Mouse (Mus musculus) adrenal gland, postnatal 36 days (tissue): Measurements from ENCODE around the gene Uap1. TPM values are rescaled to one million over a fixed set of nuclear protein-coding genes. Genes with fewer than 3 reads are reported as not detected.
A peak's percentile ranks its signal among the peaks of the same experiment; 100 is the strongest.

Source experiments
- DNase-seq, 2 experiments: peaks; one replicate each; pipeline ENCODE4 v3.0.0; 2021; ENCODE audit warnings: mixed read lengths in 1 of 2
- long read RNA-seq, 2 experiments: library from polyadenylated mRNA; stranded (forward); transcript quantifications; one replicate each; pipeline ENCODE4 v2.0.0; 2021; ENCODE audit warnings: borderline sequencing depth in 2 of 2
- total RNA-seq, 2 experiments: library from RNA; stranded (reverse); gene quantifications; 2 replicates each; pipeline ENCODE4 v1.2.3; 2021

Gene Uap1
- total RNA-seq, result 10 to 100 TPM; 57.5 to 65.4 TPM
- long read RNA-seq, experiment 1, transcript Uap1-202 (10 exons, 2,311 nt), result major isoform, 44 of 97 reads
- long read RNA-seq, experiment 1, transcript Uap1-201 (11 exons, 2,283 nt), result minor isoform, 8 of 97 reads
- long read RNA-seq, experiment 1, transcript Uap1-203 (11 exons, 2,287 nt), result minor isoform, 33 of 97 reads
- long read RNA-seq, experiment 1, partial matches to known transcripts, result 6 of 97 reads
- long read RNA-seq, experiment 1, other reads (novel, unspliced or antisense), result 6 of 97 reads
- long read RNA-seq, experiment 2, transcript Uap1-202 (10 exons, 2,311 nt), result minor isoform, 8 of 24 reads
- long read RNA-seq, experiment 2, transcript Uap1-203 (11 exons, 2,287 nt), result major isoform, 10 of 24 reads
- long read RNA-seq, experiment 2, partial matches to known transcripts, result 0 of 24 reads
- long read RNA-seq, experiment 2, other reads (novel, unspliced or antisense), result 2 of 24 reads

GRCm38 (mm10) chr1:170174814-170175332 is at the start of gene Uap1:
TSS of gene Uap1 (minus strand) at chr1:170174957.
- DNase-seq, result peak; percentile 99

GRCm38 (mm10) chr1:170223276-170223675 is 48.5 kb upstream of the Uap1 start:
- DNase-seq, result peak; percentile 29 to 50

GRCm38 (mm10) chr1:170220351-170220750 is 45.6 kb upstream of the Uap1 start:
- no peak for DNase-seq

DNA sequence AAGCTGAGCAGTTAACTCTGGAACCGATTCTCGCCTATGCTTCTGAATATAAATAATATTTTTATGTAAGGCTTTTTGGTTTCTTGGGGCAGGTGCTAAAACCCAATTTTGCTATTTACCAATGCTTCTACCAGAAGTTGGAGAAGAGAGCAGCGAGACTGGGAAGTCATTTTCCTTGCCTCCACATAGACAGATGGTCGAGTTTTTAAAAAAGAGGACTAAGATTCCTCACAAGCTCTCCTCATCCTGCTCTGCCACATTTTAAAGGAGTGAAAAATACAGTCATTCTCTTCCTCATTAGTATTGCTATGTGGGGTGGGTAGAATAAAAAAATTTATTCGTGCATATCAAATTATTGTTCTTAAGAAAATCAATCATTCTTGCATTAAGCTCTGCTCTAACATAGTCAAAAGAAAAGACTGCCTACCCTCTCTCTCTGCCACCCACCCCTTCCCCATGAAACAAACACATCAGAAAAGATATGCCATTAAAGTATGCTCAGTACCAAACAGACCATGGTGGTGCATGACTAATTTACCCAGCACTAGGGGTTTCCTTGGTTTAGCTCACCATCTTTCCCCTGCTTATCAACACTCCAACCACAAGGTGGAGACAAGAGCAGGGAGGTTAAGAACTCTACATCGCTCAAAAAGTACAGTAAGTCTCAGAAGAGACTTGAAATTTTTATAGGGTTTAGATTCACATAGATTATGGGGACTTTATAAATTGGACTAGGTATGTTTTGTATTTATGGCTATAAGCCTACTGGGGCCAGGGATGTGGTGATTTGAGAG is 43.5 kb upstream of the Uap1 start:
- peak in 1 of 2 experiments; percentile 3 for DNase-seq

DNA sequence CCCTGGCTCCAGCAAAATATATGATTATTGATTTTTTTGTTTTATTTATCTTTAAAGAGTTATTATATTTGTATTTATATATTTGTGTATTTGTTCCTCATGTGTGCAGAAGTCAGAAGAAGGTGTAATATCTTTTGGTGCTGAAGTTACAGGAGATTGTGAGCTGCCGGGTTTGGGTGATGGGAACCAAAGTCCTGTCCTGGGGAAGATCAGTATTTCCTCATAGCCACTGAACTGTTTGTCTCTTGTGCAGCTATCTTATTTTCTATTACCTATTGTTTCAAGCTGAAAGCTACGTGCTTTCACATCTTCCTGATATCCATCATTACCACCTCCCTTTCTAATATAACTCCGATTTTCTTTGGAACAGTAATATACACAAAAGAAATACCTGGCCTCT is 40.8 kb upstream of the Uap1 start:
- DNase-seq, result no peak

- DNase-seq, result peak; percentile 95 to 96
These were observed 40.2 kb upstream of the Uap1 start, which contains the start of gene Uhmk1 for GRCm38 (mm10) chr1:170214757-170215522. TSS of gene Uhmk1 (minus strand) at chr1:170215397.

- DNase-seq, result no peak
These were observed 39.6 kb upstream of the Uap1 start for GRCm38 (mm10) chr1:170214383-170214756.

- DNase-seq, result no peak
These were observed 38.6 kb upstream of the Uap1 start for GRCm38 (mm10) chr1:170213181-170213879.

DNA sequence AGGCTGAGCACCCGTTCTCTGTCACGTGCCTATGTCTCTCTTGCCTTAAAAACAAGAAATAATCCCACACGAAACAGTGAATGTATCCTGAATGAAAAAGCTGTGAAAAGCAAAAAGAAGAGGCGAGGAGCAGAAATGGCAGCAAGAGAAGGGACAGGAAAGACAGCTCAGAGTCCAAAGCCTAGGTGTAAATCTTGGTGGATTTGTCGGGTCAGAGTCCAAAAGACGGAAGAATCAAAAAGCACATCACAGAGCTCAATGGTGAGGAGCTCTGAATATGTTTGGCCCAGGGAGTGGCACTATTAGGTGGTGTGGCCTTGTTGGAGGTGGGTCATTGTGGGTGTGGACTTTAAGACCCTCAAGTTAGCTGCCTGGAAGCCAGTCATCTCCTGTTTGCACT is 31.6 kb upstream of the Uap1 start:
- DNase-seq, result no peak

GRCm38 (mm10) chr1:170200379-170200778 is 25.6 kb upstream of the Uap1 start:
- peak in 1 of 2 experiments; percentile 27 for DNase-seq

DNA sequence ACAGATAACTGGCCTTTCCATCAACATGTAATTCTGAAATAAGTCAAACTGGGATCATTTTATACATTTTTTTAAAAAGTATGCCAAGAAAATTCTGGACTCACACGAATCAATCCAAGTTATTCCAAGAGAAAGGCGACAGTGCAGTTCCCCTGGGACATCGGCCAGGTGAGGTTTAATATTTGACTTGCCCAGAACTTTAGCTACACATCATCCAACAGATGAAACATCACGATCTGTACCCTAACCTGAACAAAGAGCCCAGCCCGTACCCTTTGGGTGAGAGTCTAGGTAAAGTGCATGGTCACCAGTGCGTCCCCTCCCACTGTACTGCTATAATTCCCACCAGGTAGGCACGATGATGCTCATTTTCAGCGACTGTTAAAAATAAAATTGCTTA is 21.5 kb upstream of the Uap1 start:
- DNase-seq, result no peak

GRCm38 (mm10) chr1:170191925-170192324 is 17.2 kb upstream of the Uap1 start:
- no peak for DNase-seq

GRCm38 (mm10) chr1:170190225-170190624 is 15.5 kb upstream of the Uap1 start:
- no peak for DNase-seq

DNA sequence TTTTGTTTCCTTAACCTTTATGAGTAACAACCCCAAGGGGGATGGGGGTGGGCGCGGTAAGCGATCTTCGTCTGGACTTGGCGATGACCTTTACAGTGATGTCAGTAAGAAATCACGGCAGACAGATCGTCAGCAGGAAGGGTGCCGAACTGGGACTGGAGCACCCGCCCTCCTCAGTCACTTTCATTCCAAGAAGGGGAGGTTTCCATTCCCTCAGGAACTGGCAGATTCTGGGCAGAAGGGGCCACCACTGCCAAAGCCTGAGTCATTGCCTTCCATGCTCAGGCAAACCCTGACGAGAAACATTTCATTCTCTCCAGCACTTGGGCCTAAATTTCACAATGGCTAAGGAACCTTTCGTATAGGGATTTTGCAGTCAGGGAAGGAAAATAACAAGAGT is 13.8 kb upstream of the Uap1 start:
- DNase-seq, result peak; percentile 64 to 77

GRCm38 (mm10) chr1:170186531-170186930 is 11.8 kb upstream of the Uap1 start:
- no peak for DNase-seq

- DNase-seq, result no peak
These were observed 10.4 kb upstream of the Uap1 start for GRCm38 (mm10) chr1:170185137-170185536.

GRCm38 (mm10) chr1:170182706-170183105 is 7.9 kb upstream of the Uap1 start:
- no peak for DNase-seq

DNA sequence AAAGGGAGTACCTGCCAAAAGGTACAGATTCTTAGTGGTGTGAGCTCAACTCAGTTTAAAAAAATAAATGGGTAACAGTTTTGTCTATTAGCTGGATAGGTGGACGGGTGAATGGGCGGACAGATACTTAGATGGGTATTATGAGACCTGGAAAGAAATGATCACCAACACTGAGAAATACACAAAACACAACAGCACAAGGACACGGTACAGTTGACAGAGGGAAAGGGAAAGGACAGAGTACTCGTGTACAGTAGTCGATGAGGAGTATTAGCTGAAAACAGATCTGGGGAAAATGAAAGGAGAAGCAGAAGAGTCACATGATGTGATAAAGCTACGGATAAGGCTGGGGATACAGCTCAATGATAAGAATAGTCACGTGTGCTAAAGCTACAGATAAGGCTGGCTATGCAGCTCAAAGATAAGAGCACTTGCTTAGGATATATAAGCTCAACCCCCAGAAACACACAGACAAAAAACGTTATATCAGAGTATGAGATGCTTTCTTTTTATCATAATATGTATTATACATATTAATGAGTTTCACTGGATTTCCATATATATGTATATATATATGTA is 2.0 kb upstream of the Uap1 start:
- DNase-seq, result no peak

GRCm38 (mm10) chr1:170175848-170176247 is 1.1 kb upstream of the Uap1 start:
- peak in 1 of 2 experiments; percentile 9 for DNase-seq

GRCm38 (mm10) chr1:170173991-170174813 is 555 bp downstream of the Uap1 start:
- peak; percentile 32 to 39 for DNase-seq
